Mouse (Mus musculus): Measurements from ENCODE around the gene Cblb. TPM values are rescaled to one million over a fixed set of nuclear protein-coding genes. Genes with fewer than 3 reads are reported as not detected.

Gene Cblb
- total and polyA plus RNA-seq, 2 experiments, result 2.5 to 6.9 TPM

- no peak for DNase-seq (ENCODE audit: extremely low read depth, low read depth, low spot score)
- peaks cover 8% of the 10 kb centered on the region; the same call in 1 of the 2 replicates for H3K79me2 ChIP-seq (ENCODE audit: control insufficient read depth, insufficient read depth, low read length)
- 97% methylated on average over 7 of the region's 7 CpGs for WGBS
These were observed 45.6 kb downstream of the Cblb start for GRCm38 (mm10) chr16:52076652-52077051.

GRCm38 (mm10) chr16:52077901-52078300, 46.9 kb downstream of the Cblb start:
- TF ChIP-seq POLR2A (IDR thresholded peaks at IDR 0.05; ENCODE audit: extremely low read depth, insufficient read depth, low read length), result no peak
- TF ChIP-seq CTCF (IDR thresholded peaks at IDR 0.05; ENCODE audit: low read depth, low read length), result no peak
- DNase-seq (ENCODE audit: extremely low read depth, low read depth, low spot score), result peak; percentile 58
- Histone ChIP-seq H3K4me3 (ENCODE audit: insufficient read depth, low read depth, low read length) (no peak overlapping the region), H3K4me1 (ENCODE audit: control insufficient read depth, insufficient read depth, low read length) (peaks cover 22% of the 10 kb centered on the region), H3K27ac (replicated peaks; ENCODE audit: insufficient read depth, low read depth, low read length) (no peak overlapping the region), H3K36me3 (ENCODE audit: control insufficient read depth, insufficient read depth, low read length) (no peaks in the 10 kb centered on the region), H3K79me2 (ENCODE audit: control insufficient read depth, insufficient read depth, low read length) (peaks cover 11% of the 10 kb centered on the region; the same call in 1 of the 2 replicates), H3K27me3 (ENCODE audit: control insufficient read depth, insufficient read depth, low read length) (no peaks in the 10 kb centered on the region), H3K9ac (ENCODE audit: low read depth, low read length) (no peak overlapping the region)
- 41% methylated on average over 4 of the region's 4 CpGs for WGBS

More at GRCm38 (mm10) chr16:52076652-52077051, 45.6 kb downstream of the Cblb start:
- Histone ChIP-seq H3K27me3 (ENCODE audit: control insufficient read depth, insufficient read depth, low read length) (no peaks in the 10 kb centered on the region), H3K36me3 (ENCODE audit: control insufficient read depth, insufficient read depth, low read length) (no peaks in the 10 kb centered on the region), H3K4me1 (ENCODE audit: control insufficient read depth, insufficient read depth, low read length) (peaks cover 25% of the 10 kb centered on the region), H3K4me3 (ENCODE audit: insufficient read depth, low read depth, low read length) (no peak overlapping the region), H3K27ac (replicated peaks; ENCODE audit: insufficient read depth, low read depth, low read length) (no peak overlapping the region), H3K9ac (ENCODE audit: low read depth, low read length) (no peak overlapping the region)
- no peak for TF ChIP-seq CTCF (IDR thresholded peaks at IDR 0.05; ENCODE audit: low read depth, low read length)
- no peak for TF ChIP-seq POLR2A (IDR thresholded peaks at IDR 0.05; ENCODE audit: extremely low read depth, insufficient read depth, low read length)

- Histone ChIP-seq H3K9ac (ENCODE audit: low read depth, low read length) (no peak overlapping the region), H3K4me1 (ENCODE audit: control insufficient read depth, insufficient read depth, low read length) (peaks cover 22% of the 10 kb centered on the region), H3K79me2 (ENCODE audit: control insufficient read depth, insufficient read depth, low read length) (peaks cover 20% of the 10 kb centered on the region), H3K27me3 (ENCODE audit: control insufficient read depth, insufficient read depth, low read length) (no peaks in the 10 kb centered on the region), H3K36me3 (ENCODE audit: control insufficient read depth, insufficient read depth, low read length) (no peaks in the 10 kb centered on the region), H3K27ac (replicated peaks; ENCODE audit: insufficient read depth, low read depth, low read length) (peak overlapping the region; percentile 76), H3K4me3 (ENCODE audit: insufficient read depth, low read depth, low read length) (no peak overlapping the region)
- TF ChIP-seq CTCF (IDR thresholded peaks at IDR 0.05; ENCODE audit: low read depth, low read length), result no peak
- TF ChIP-seq POLR2A (IDR thresholded peaks at IDR 0.05; ENCODE audit: extremely low read depth, insufficient read depth, low read length), result no peak
- WGBS, result 25% methylated on average over 9 of the region's 9 CpGs
- peak; percentile 100 for DNase-seq (ENCODE audit: extremely low read depth, low read depth, low spot score)
These were observed 47.9 kb downstream of the Cblb start for GRCm38 (mm10) chr16:52078758-52079474.

GRCm38 (mm10) chr16:52079475-52079823, 48.4 kb downstream of the Cblb start:
- 31% methylated on average over 8 of the region's 8 CpGs for WGBS
- TF ChIP-seq POLR2A (IDR thresholded peaks at IDR 0.05; ENCODE audit: extremely low read depth, insufficient read depth, low read length) (no peak), CTCF (IDR thresholded peaks at IDR 0.05; ENCODE audit: low read depth, low read length) (no peak)
- Histone ChIP-seq H3K9ac (ENCODE audit: low read depth, low read length) (peak overlapping the region; percentile 24), H3K27me3 (ENCODE audit: control insufficient read depth, insufficient read depth, low read length) (no peaks in the 10 kb centered on the region), H3K4me1 (ENCODE audit: control insufficient read depth, insufficient read depth, low read length) (peaks cover 22% of the 10 kb centered on the region), H3K36me3 (ENCODE audit: control insufficient read depth, insufficient read depth, low read length) (no peaks in the 10 kb centered on the region), H3K79me2 (ENCODE audit: control insufficient read depth, insufficient read depth, low read length) (peaks cover 18% of the 10 kb centered on the region), H3K4me3 (ENCODE audit: insufficient read depth, low read depth, low read length) (no peak overlapping the region), H3K27ac (replicated peaks; ENCODE audit: insufficient read depth, low read depth, low read length) (peak overlapping the region; percentile 63)
- DNase-seq (ENCODE audit: extremely low read depth, low read depth, low spot score), result no peak

GRCm38 (mm10) chr16:52080619-52081395, 49.8 kb downstream of the Cblb start:
- 85% methylated on average over 11 of the region's 11 CpGs for WGBS
- no peak overlapping the region for H3K27ac ChIP-seq (replicated peaks; ENCODE audit: insufficient read depth, low read depth, low read length)

More at GRCm38 (mm10) chr16:52080619-52081395, 49.8 kb downstream of the Cblb start:
- Histone ChIP-seq H3K27me3 (ENCODE audit: control insufficient read depth, insufficient read depth, low read length) (no peaks in the 10 kb centered on the region), H3K9ac (ENCODE audit: low read depth, low read length) (no peak overlapping the region), H3K36me3 (ENCODE audit: control insufficient read depth, insufficient read depth, low read length) (no peaks in the 10 kb centered on the region), H3K4me1 (ENCODE audit: control insufficient read depth, insufficient read depth, low read length) (peaks cover 22% of the 10 kb centered on the region), H3K79me2 (ENCODE audit: control insufficient read depth, insufficient read depth, low read length) (peaks cover 18% of the 10 kb centered on the region), H3K4me3 (ENCODE audit: insufficient read depth, low read depth, low read length) (no peak overlapping the region)
- TF ChIP-seq CTCF (IDR thresholded peaks at IDR 0.05; ENCODE audit: low read depth, low read length) (no peak), POLR2A (IDR thresholded peaks at IDR 0.05; ENCODE audit: extremely low read depth, insufficient read depth, low read length) (no peak)
- no peak for DNase-seq (ENCODE audit: extremely low read depth, low read depth, low spot score)
